Comparison of ENCODE assay signal across 8 mouse cellular contexts in genomic region chr2:69789429-69790069, GRCm38 (mm10). TPM values are rescaled to one million over a fixed set of nuclear protein-coding genes. Genes with fewer than 3 reads are reported as not detected.
A peak's percentile ranks its signal among the peaks of the same experiment; 100 is the strongest.
DNase-seq lines count a peak whose midpoint lies in the region; ATAC-seq lines count a peak whose summit lies in the region.

Gene Ccdc173 (minus strand): TSS chr2:69789575.
Gene Phospho2 (plus strand): TSS chr2:69789623.

- ATAC-seq in hindbrain, embryonic 11.5 days (ENCODE audit: low FRiP score) = peak; percentile 94

- H3K9ac ChIP-seq in hindbrain, embryonic 11.5 days (ENCODE audit: low read depth, low read length) = peak within 1 kb of the TSS; percentile 78

- WGBS in hindbrain, embryonic 11.5 days = 1% methylated on average over 48 of the region's 48 CpGs

- H3K27ac ChIP-seq in hindbrain, embryonic 11.5 days (ENCODE audit: low read depth, low read length) = peak within 1 kb of the TSS; percentile 74

- H3K27me3 ChIP-seq in hindbrain, embryonic 11.5 days (ENCODE audit: control insufficient read depth, insufficient read depth, low read length) = no peaks in the 10 kb centered on the region

- peak within 1 kb of the TSS; percentile 71 for H3K4me2 ChIP-seq in hindbrain, embryonic 11.5 days (replicated peaks; ENCODE audit: low read depth, low read length)

- H3K9me3 ChIP-seq in hindbrain, embryonic 11.5 days (ENCODE audit: control insufficient read depth, low read length) = no peaks in the 10 kb centered on the region

- H3K4me3 ChIP-seq in hindbrain, embryonic 11.5 days (ENCODE audit: low read depth, low read length) = peak within 1 kb of the TSS; percentile 67

- peak; percentile 97 for DNase-seq in Muller cell, postnatal 12 days (ENCODE audit: inconsistent ontology term)
- peak; percentile 98 for DNase-seq in cerebellum, adult 9-11 months
- peak; percentile 96 to 99 for DNase-seq in frontal cortex, adult 2 months (ENCODE audit: extremely low spot score in 1 of 2, low spot score in 1 of 2)
- DNase-seq in hindbrain, embryonic 11.5 days (ENCODE audit: low spot score) = peak; percentile 99
- peak; percentile 98 for DNase-seq in layer of hippocampus, postnatal 10 days (ENCODE audit: low spot score in 2 of 2)
- peak; percentile 99 for DNase-seq in lung, postnatal 10 days
- DNase-seq in ovary, postnatal 36 days (ENCODE audit: low spot score) = peak; percentile 97
- peak; percentile 97 for DNase-seq in thymus, postnatal 25 days

- 0 out of 2 replicates have a peak, but pooled peaks cover 5% of the 10 kb centered on the region for H3K36me3 ChIP-seq in hindbrain, embryonic 11.5 days (ENCODE audit: control insufficient read depth, insufficient read depth, low read length)

- no peaks in the 10 kb centered on the region for H3K4me1 ChIP-seq in hindbrain, embryonic 11.5 days (replicated peaks; ENCODE audit: control insufficient read depth, insufficient read depth, low read length)

RNA-seq across cellular contexts. Expression of gene Ccdc173, which starts in this region (rescaled TPM):
- 3.8 and 4.4 TPM in 2 replicates for polyA plus RNA-seq in frontal cortex, adult 2 months (2012; rRNA removed)
- polyA plus RNA-seq in hindbrain, embryonic 11.5 days (2014; fragmentation: Nextera tagmentation; extraction: Ambion mirVana) = 4.2 and 5.8 TPM in 2 replicates
- total RNA-seq in layer of hippocampus, postnatal 10 days (2021) = 1 to 10 TPM; 3.4 to 3.8 TPM

RNA-seq across cellular contexts. Expression of gene Phospho2, which starts in this region (rescaled TPM):
- 23.1 and 36.9 TPM in 2 replicates for polyA plus RNA-seq in frontal cortex, adult 2 months (2012; rRNA removed)
- polyA plus RNA-seq in hindbrain, embryonic 11.5 days (2014; fragmentation: Nextera tagmentation; extraction: Ambion mirVana) = 41.5 and 45.1 TPM in 2 replicates
- total RNA-seq in layer of hippocampus, postnatal 10 days (2021) = 10 to 100 TPM; 20.2 to 20.8 TPM

Comparison
In these comparisons a context has a peak if more than half of its experiments do, and no peak if none do; other contexts are left out.
1. Peak in every context shown above with its lines: DNase-seq, ATAC-seq, H3K4me3 ChIP-seq and H3K27ac ChIP-seq.